Mouse (Mus musculus) right cerebral cortex, postnatal 25 days (tissue): ENCODE results near the gene Crocc2.
A peak's percentile ranks its signal among the peaks of the same experiment; 100 is the strongest.

Experiments used
- DNase-seq: peaks from one replicate; pipeline ENCODE4 v3.0.0; 2022

Crocc2 gene

GRCm38 (mm10) chr1:93168295-93168775, at the start of gene Crocc2:
Crocc2 (plus strand) TSS chr1:93168725.
- no peak for DNase-seq

GRCm38 (mm10) chr1:93118816-93119215, 49.7 kb upstream of the Crocc2 start:
- no peak for DNase-seq

GRCm38 (mm10) chr1:93123179-93123854, 45.2 kb upstream of the Crocc2 start:
- no peak for DNase-seq

- DNase-seq = no peak
Measured at GRCm38 (mm10) chr1:93124066-93124465, 44.5 kb upstream of the Crocc2 start.

- no peak for DNase-seq
Measured at GRCm38 (mm10) chr1:93125256-93125655, 43.3 kb upstream of the Crocc2 start.

GRCm38 (mm10) chr1:93128209-93128608, 40.3 kb upstream of the Crocc2 start:
- no peak for DNase-seq

GRCm38 (mm10) chr1:93128710-93129349, 39.7 kb upstream of the Crocc2 start:
- DNase-seq = peak; percentile 65

GRCm38 (mm10) chr1:93130242-93130983, 38.1 kb upstream of the Crocc2 start:
- DNase-seq = peak; percentile 19

GRCm38 (mm10) chr1:93132676-93133075, 35.8 kb upstream of the Crocc2 start:
- no peak for DNase-seq

- no peak for DNase-seq
Measured at GRCm38 (mm10) chr1:93135036-93135526, 33.4 kb upstream of the Crocc2 start, which contains the start of gene Agxt. Agxt (plus strand) TSS chr1:93135240.

GRCm38 (mm10) chr1:93138534-93138933, 30.0 kb upstream of the Crocc2 start:
- DNase-seq = no peak

GRCm38 (mm10) chr1:93139713-93140112, 28.8 kb upstream of the Crocc2 start:
- peak; percentile 40 for DNase-seq

- DNase-seq = no peak
Measured at GRCm38 (mm10) chr1:93142871-93143270, 25.7 kb upstream of the Crocc2 start.

- DNase-seq = no peak
Measured at GRCm38 (mm10) chr1:93144176-93144575, 24.3 kb upstream of the Crocc2 start.

GRCm38 (mm10) chr1:93150907-93151661, 17.4 kb upstream of the Crocc2 start:
- no peak for DNase-seq

GRCm38 (mm10) chr1:93157566-93157965, 11.0 kb upstream of the Crocc2 start:
- no peak for DNase-seq

- DNase-seq = no peak
Measured at GRCm38 (mm10) chr1:93158916-93159315, 9.6 kb upstream of the Crocc2 start.

GRCm38 (mm10) chr1:93159566-93160500, 8.7 kb upstream of the Crocc2 start:
- no peak for DNase-seq

- DNase-seq = no peak
Measured at GRCm38 (mm10) chr1:93160501-93161133, 7.9 kb upstream of the Crocc2 start, which contains the start of gene 2310007B03Rik. 2310007B03Rik (minus strand) TSS chr1:93160948.

GRCm38 (mm10) chr1:93161350-93161749, 7.2 kb upstream of the Crocc2 start:
- DNase-seq = no peak

GRCm38 (mm10) chr1:93161921-93162320, 6.6 kb upstream of the Crocc2 start:
- DNase-seq = no peak
